Mouse (Mus musculus): ENCODE results near the gene Metap1.

DNA sequence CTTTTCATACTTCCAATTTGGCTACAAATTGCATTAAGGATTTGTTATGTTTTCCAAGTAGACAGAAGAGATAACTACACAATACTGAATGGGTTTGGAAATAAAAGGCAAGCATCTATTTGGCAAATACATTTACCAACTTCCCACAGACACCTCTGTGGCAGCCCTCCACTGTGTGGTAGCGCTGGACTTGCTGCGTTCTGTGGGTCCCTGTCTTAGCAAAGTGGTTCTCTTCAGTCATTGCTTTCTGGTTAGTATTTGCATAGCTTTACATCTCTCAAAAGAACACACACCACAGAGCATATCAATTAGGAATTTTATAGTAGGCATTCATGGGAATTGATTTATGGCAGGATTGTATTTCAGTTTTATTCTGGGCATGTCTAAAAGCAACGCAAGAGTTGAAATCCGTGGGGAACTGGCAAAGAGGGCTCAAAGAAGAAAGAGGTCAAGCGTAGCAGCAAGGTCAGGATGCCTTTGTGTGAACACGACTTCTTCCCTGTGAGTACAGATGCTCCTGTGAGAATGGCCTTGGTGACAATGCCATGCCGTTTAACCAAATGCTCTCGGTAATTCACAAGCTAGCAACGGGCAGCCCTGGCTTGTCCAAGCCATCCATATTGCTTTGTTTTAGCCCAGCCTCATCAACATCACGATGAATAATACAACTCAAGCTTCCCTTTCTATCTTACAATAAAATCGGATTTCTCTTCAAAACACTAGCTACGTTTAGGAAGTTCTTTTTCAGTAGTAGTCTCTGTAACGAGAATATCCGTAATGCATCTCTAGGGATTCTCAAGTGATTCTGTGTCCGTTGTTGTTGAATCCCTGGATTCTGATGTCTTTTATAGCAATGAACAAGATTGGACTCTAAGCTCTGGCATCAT is 10.8 kb upstream of the Metap1 start:
- no peak for TF ChIP-seq POLR2A (IDR thresholded peaks at IDR 0.05; ENCODE audit: borderline replicate concordance, control insufficient read depth, low read depth, low read length)
- no peak for TF ChIP-seq CTCF (IDR thresholded peaks at IDR 0.05; ENCODE audit: control insufficient read depth, insufficient read depth, low read length)

Data from bone marrow, adult 2 months (tissue).